Mouse (Mus musculus): ENCODE data around the gene F12.

DNA sequence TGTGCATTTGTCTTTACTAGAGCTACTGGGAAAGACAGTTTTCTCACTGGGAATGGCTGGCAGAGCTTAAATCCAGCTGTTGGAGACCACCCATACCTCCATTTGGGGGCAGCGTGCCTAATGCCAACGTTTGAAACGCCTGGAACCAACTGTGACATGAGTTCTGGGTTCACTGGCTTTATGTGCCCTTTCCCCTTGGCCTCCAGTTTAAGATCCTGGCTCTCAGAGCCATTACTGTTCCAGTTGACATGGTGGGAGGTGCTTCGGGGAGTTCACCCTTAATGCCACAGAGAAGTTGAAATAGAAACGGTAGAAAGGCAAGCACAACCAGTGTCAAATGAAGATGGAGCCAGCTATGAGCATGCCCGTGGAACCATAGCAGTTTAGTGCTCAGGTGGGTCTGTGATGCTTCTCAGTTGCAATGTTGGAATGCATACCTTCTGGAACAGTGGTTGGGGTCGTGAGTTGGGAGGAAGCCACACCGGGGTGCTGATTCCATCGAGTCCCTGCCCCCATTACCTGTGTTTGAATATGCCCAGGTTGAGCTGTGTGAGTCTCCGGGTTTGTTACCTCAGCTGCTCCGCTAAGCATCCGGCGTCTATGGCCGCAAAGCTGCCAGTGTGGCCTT lies 36.9 kb upstream of the F12 start:
- TF ChIP-seq EP300 (IDR thresholded peaks at IDR 0.05; ENCODE audit: low read depth) = no peak
- no peak for TF ChIP-seq CTCF (IDR thresholded peaks at IDR 0.05; ENCODE audit: low read depth)
